Mouse (Mus musculus): ENCODE results near the gene Ttc37.

GRCm38 (mm10) chr13:76214928-76215327 lies 116.4 kb downstream of the Ttc37 start:
- TF ChIP-seq RAD21 (IDR thresholded peaks at IDR 0.05; ENCODE audit: low read depth, low read length) (no peak), POLR2AphosphoS2 (IDR thresholded peaks at IDR 0.05; ENCODE audit: low read depth, low read length) (no peak), ZNF384 (IDR thresholded peaks at IDR 0.05; ENCODE audit: low read depth, low read length) (no peak), CTCF (conservative IDR thresholded peaks at IDR 0.05 in 1 of 2, IDR thresholded peaks at IDR 0.05 in 1 of 2; ENCODE audit: low read depth in 2 of 2, low read length in 2 of 2) (no peak), MAFK (IDR thresholded peaks at IDR 0.05; ENCODE audit: insufficient replicate concordance, low read length) (peak; percentile 91), POLR2A (IDR thresholded peaks at IDR 0.05; ENCODE audit: low read depth, low read length) (no peak), EP300 (IDR thresholded peaks at IDR 0.05; ENCODE audit: low read length) (no peak), MXI1 (IDR thresholded peaks at IDR 0.05; ENCODE audit: low read depth, low read length) (no peak), TCF12 (IDR thresholded peaks at IDR 0.05; ENCODE audit: low read depth, low read length) (no peak)

Data from CH12.LX (cell line).